Mouse (Mus musculus): ENCODE data around the gene Vsx1. TPM values are rescaled to one million over a fixed set of nuclear protein-coding genes. Genes with fewer than 3 reads are reported as not detected.

Gene Vsx1
- polyA plus RNA-seq, 1 experiment: 0.27 TPM

- peaks cover 3% of the 10 kb centered on the region for H3K4me1 ChIP-seq (ENCODE audit: control insufficient read depth, insufficient read depth, low read length)
- no peak overlapping the region for H3K4me3 ChIP-seq (ENCODE audit: insufficient read depth, low read length)
- TF ChIP-seq POLR2A (IDR thresholded peaks at IDR 0.05; ENCODE audit: extremely low read depth, insufficient read depth, low read length): no peak
- TF ChIP-seq CTCF (IDR thresholded peaks at IDR 0.05; ENCODE audit: extremely low read depth, insufficient read depth, low read length): no peak
- H3K27ac ChIP-seq (ENCODE audit: insufficient read depth, low read length): peak overlapping the region; percentile 94
Observed at GRCm38 (mm10) chr2:150648300-150648895, 40.8 kb downstream of the Vsx1 start.

GRCm38 (mm10) chr2:150647681-150648299, 41.4 kb downstream of the Vsx1 start:
- TF ChIP-seq CTCF (IDR thresholded peaks at IDR 0.05; ENCODE audit: extremely low read depth, insufficient read depth, low read length) (no peak), POLR2A (IDR thresholded peaks at IDR 0.05; ENCODE audit: extremely low read depth, insufficient read depth, low read length) (no peak)
- Histone ChIP-seq H3K4me1 (ENCODE audit: control insufficient read depth, insufficient read depth, low read length) (peaks cover 3% of the 10 kb centered on the region), H3K27ac (ENCODE audit: insufficient read depth, low read length) (peak overlapping the region; percentile 94), H3K4me3 (ENCODE audit: insufficient read depth, low read length) (no peak overlapping the region)

GRCm38 (mm10) chr2:150646411-150647121, 42.6 kb downstream of the Vsx1 start:
- H3K4me3 ChIP-seq (ENCODE audit: insufficient read depth, low read length): no peak overlapping the region
- H3K4me1 ChIP-seq (ENCODE audit: control insufficient read depth, insufficient read depth, low read length): peaks cover 3% of the 10 kb centered on the region
- H3K27ac ChIP-seq (ENCODE audit: insufficient read depth, low read length): peak overlapping the region; percentile 52; the same call in 1 of the 2 replicates
- TF ChIP-seq CTCF (IDR thresholded peaks at IDR 0.05; ENCODE audit: extremely low read depth, insufficient read depth, low read length): no peak
- TF ChIP-seq POLR2A (IDR thresholded peaks at IDR 0.05; ENCODE audit: extremely low read depth, insufficient read depth, low read length): no peak

GRCm38 (mm10) chr2:150645225-150645624, 43.9 kb downstream of the Vsx1 start:
- H3K4me1 ChIP-seq (ENCODE audit: control insufficient read depth, insufficient read depth, low read length): peaks cover 3% of the 10 kb centered on the region
- TF ChIP-seq POLR2A (IDR thresholded peaks at IDR 0.05; ENCODE audit: extremely low read depth, insufficient read depth, low read length): no peak
- no peak for TF ChIP-seq CTCF (IDR thresholded peaks at IDR 0.05; ENCODE audit: extremely low read depth, insufficient read depth, low read length)
- no peak overlapping the region for H3K4me3 ChIP-seq (ENCODE audit: insufficient read depth, low read length)
- no peak overlapping the region for H3K27ac ChIP-seq (ENCODE audit: insufficient read depth, low read length)

GRCm38 (mm10) chr2:150643726-150644415, 45.3 kb downstream of the Vsx1 start:
- Histone ChIP-seq H3K4me1 (ENCODE audit: control insufficient read depth, insufficient read depth, low read length) (peaks cover 3% of the 10 kb centered on the region), H3K27ac (ENCODE audit: insufficient read depth, low read length) (peak overlapping the region; percentile 74), H3K4me3 (ENCODE audit: insufficient read depth, low read length) (no peak overlapping the region)
- TF ChIP-seq CTCF (IDR thresholded peaks at IDR 0.05; ENCODE audit: extremely low read depth, insufficient read depth, low read length) (no peak), POLR2A (IDR thresholded peaks at IDR 0.05; ENCODE audit: extremely low read depth, insufficient read depth, low read length) (0 out of 2 replicates have a peak, but pooled peaks have one; percentile 20)

- Histone ChIP-seq H3K27ac (ENCODE audit: insufficient read depth, low read length) (peak overlapping the region; percentile 74), H3K4me3 (ENCODE audit: insufficient read depth, low read length) (no peak overlapping the region)
Observed at GRCm38 (mm10) chr2:150643166-150643565, 46.0 kb downstream of the Vsx1 start.

DNA sequence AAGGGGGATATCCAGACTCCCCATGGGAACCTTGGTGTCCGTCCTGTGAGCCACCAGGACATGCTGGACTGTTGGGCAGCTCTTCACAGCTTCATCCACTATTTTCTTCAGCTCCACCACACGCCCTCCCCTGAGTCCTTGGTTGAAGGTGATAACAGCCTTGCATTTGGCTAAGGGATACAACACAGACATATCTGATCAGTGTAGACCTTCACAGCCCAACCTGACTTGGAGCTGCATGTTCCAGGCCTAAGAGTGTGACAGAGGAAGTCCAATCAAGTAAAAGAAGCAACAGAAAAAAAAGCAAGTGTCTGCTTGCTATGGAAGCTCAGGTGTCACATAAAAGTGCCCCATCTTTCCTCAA, 50.8 kb downstream of the Vsx1 start:
- no peak overlapping the region for H3K4me3 ChIP-seq (ENCODE audit: insufficient read depth, low read length)
- H3K4me1 ChIP-seq (ENCODE audit: control insufficient read depth, insufficient read depth, low read length): no peaks in the 10 kb centered on the region
- TF ChIP-seq POLR2A (IDR thresholded peaks at IDR 0.05; ENCODE audit: extremely low read depth, insufficient read depth, low read length): no peak
- H3K27ac ChIP-seq (ENCODE audit: insufficient read depth, low read length): no peak overlapping the region

More at GRCm38 (mm10) chr2:150643166-150643565, 46.0 kb downstream of the Vsx1 start:
- TF ChIP-seq POLR2A (IDR thresholded peaks at IDR 0.05; ENCODE audit: extremely low read depth, insufficient read depth, low read length): no peak
- no peak for TF ChIP-seq CTCF (IDR thresholded peaks at IDR 0.05; ENCODE audit: extremely low read depth, insufficient read depth, low read length)
- peaks cover 3% of the 10 kb centered on the region for H3K4me1 ChIP-seq (ENCODE audit: control insufficient read depth, insufficient read depth, low read length)

DNA sequence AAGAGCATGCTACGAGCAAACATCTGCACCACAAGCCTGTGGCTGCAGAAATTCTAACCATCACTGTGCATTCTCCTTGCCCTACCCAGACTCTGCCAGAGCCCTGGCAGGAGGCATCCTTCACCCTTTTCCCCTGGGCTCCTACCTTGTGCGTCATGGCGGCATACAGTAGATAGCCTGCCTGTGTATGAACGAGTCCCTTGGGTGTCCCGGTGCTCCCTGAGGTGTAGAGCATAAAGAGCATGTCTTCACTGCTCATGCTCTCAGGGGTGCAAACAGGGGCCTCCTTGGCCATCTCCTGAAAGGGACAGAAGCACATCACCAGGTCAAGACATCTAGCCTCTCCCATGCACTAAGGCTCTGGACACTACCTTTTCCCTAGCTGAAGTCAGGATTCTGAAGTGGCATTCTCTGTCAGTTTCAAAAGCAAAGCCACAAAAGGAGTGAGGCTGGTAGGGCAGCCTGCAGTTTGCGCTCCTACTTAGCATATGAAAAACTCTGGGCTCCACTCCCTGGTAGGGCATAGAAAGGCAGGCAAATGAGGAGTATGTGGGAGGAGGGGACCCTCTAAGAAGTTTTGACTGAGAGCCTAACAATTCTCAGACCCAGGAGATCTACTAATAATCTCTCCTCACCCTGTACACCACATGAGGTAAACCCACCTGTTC, 51.3 kb downstream of the Vsx1 start:
- no peaks in the 10 kb centered on the region for H3K4me1 ChIP-seq (ENCODE audit: control insufficient read depth, insufficient read depth, low read length)
- TF ChIP-seq CTCF (IDR thresholded peaks at IDR 0.05; ENCODE audit: extremely low read depth, insufficient read depth, low read length): no peak
- no peak for TF ChIP-seq POLR2A (IDR thresholded peaks at IDR 0.05; ENCODE audit: extremely low read depth, insufficient read depth, low read length)
- no peak overlapping the region for H3K4me3 ChIP-seq (ENCODE audit: insufficient read depth, low read length)
- H3K27ac ChIP-seq (ENCODE audit: insufficient read depth, low read length): peak overlapping the region; percentile 9; the same call in 1 of the 2 replicates

- no peak overlapping the region for H3K27ac ChIP-seq (ENCODE audit: insufficient read depth, low read length)
- no peak overlapping the region for H3K4me3 ChIP-seq (ENCODE audit: insufficient read depth, low read length)
- H3K4me1 ChIP-seq (ENCODE audit: control insufficient read depth, insufficient read depth, low read length): no peaks in the 10 kb centered on the region
- no peak for TF ChIP-seq CTCF (IDR thresholded peaks at IDR 0.05; ENCODE audit: extremely low read depth, insufficient read depth, low read length)
- TF ChIP-seq POLR2A (IDR thresholded peaks at IDR 0.05; ENCODE audit: extremely low read depth, insufficient read depth, low read length): no peak
Observed at GRCm38 (mm10) chr2:150635877-150636446, 53.2 kb downstream of the Vsx1 start.

Other genes with a start within 250 kb of the Vsx1 start
- gene Zfp442, start 237.9 kb downstream of the Vsx1 start, polyA plus RNA-seq (2012; rRNA removed): 1.2 and 1.4 TPM in 2 replicates
- not detected in 2 replicates for gene Zfp345, start 204.3 kb downstream of the Vsx1 start, polyA plus RNA-seq (2012; rRNA removed)
- 0.21 and 0.42 TPM in 2 replicates for gene Cst7, start 118.9 kb downstream of the Vsx1 start, polyA plus RNA-seq (2012; rRNA removed)
- gene Apmap, start 80.8 kb downstream of the Vsx1 start, polyA plus RNA-seq (2012; rRNA removed): 59.1 and 66.9 TPM in 2 replicates
- gene Acss1, start 20.9 kb downstream of the Vsx1 start, polyA plus RNA-seq (2012; rRNA removed): 27.2 and 28.8 TPM in 2 replicates
- 56.2 and 57.8 TPM in 2 replicates for gene Entpd6, start 59.7 kb upstream of the Vsx1 start, polyA plus RNA-seq (2012; rRNA removed)
- gene Pygb, start 97.4 kb upstream of the Vsx1 start, polyA plus RNA-seq (2012; rRNA removed): 131 and 133 TPM in 2 replicates
- 352 and 361 TPM in 2 replicates for gene Abhd12, start 215.4 kb upstream of the Vsx1 start, polyA plus RNA-seq (2012; rRNA removed)
- 1.6 and 1.9 TPM in 2 replicates for gene Gins1, start 216.0 kb upstream of the Vsx1 start, polyA plus RNA-seq (2012; rRNA removed)